Mouse (Mus musculus): ENCODE data around the gene Scube1.
A peak's percentile ranks its signal among the peaks of the same experiment; 100 is the strongest.

Gene Scube1

GRCm38 (mm10) chr15:83724886-83725269 is at the start of gene Scube1:
TSS of gene Scube1 (minus strand) at chr15:83725021.
- DNase-seq: peak; percentile 40

GRCm38 (mm10) chr15:83772953-83773352 is 48.1 kb upstream of the Scube1 start:
- peak; percentile 18 for DNase-seq

DNA sequence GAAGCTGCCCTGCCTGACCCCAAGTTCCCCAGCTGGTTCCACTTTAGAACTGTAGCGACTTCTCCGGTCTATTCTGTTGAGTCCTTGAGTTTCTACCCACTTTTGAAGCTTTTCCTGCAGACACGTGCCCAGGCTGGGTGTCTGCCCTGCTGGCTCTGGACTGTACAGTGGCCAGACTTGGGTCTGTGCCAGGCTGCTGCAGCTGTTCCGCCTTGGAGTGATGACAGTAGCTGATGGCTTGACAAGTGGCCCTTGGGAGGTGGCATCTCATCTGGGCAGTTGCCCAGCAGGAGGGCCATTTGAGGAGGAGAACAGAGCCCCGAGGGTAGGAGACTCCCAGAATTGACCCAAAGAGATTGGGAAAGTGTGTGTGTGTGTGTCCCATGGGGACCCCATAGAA is 47.6 kb upstream of the Scube1 start:
- DNase-seq: peak; percentile 20

- DNase-seq: peak; percentile 67
These were observed 46.7 kb upstream of the Scube1 start for GRCm38 (mm10) chr15:83771346-83772053.

GRCm38 (mm10) chr15:83765388-83766029 is 40.7 kb upstream of the Scube1 start:
- DNase-seq: no peak

DNA sequence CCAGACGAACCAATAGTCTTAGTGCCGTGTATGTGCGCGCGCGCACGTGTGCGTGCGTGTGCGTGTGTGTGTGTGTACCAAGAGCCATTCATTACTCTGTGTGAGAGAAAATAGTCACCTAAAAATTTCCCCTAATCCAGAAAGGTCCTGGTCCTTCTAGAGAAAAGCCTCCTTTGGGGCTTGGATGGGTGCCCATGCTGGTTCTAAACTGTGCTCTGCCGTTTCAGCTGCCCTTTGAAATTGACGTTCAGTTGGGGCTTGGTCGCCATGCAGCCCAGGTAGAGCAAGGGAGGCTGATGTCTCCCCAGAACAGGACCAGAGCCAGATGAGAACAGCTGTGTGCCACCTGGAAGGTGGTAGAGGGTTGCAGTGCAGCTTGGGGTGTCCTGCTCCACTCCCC is 36.7 kb upstream of the Scube1 start:
- no peak for DNase-seq

DNA sequence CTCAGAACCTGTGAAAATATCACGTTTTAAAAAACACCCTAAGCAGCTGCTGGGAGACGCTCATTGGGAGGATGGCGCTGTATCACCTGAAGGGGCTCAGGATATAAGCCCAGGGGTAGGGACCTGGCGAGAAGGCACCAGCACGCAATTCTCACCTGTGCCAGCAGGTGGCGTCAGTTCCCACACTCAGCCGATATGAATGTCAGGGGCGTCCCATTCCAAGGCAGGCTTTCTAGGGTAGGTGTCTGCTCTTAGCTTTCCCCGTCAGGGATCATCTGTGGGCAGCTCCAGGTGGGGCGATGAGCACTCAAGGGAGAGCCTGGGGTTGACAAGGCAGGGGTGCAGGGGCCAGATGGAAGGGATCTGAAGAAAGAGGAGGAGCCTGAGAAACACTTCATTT is 35.9 kb upstream of the Scube1 start:
- DNase-seq: no peak

DNA sequence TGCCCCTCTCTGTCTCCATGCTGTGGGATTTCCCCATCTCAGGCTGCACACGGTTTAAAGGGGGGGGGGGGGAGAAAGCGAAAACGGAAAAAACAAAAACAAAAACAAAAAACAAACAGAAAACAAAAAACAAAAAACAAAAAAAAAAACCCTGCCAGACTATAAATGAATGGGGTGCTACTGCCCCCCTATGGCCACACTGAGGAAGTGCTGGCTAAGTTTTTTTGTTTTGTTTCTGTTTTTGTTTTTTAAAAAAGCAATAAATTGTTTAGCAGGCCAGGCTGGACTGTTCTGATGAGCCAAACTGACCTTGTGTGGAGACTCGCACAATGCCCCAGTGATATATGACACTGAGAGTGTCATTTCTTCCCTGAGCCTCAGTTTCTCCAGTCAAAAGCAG is 34.1 kb upstream of the Scube1 start:
- DNase-seq: no peak

DNA sequence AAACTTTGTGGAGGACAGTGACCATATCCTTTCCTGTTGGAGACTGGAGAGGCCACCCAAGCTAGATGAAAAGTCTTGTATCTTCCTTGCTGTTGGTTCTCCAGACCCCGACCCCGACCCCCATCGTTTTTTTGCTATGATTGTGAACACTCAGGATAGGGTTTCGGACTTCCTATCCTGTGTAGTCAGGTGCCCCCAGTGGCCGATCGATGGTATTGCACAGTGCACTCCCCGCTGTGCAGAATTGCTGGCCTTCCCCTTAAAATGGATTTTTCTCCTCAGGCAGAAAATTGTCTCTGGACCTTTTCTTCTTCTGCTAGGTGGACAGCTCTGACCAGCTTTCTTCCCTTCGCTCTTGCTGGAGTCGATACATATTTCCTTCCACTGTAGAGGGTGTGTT is 31.9 kb upstream of the Scube1 start:
- no peak for DNase-seq

DNA sequence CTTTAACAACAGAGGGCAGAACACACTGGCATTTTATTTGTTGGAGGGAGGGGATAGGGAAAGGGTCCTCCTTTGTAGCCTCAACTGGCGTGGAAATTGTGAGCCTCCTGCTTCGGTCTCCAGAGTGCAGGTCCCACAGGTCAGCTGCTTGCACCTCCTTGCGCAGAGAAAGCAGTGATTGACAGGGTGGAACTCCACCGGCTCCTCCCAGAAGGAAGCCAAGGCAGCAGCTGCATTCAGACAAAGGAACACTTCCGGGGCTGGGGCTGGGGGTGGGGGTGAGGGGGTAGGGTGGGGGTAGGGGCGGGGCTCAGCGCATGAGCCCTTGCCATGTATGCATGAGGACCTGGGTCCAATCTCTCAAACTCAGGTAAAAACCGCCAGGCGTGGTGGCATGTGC is 24.6 kb upstream of the Scube1 start:
- no peak for DNase-seq

DNA sequence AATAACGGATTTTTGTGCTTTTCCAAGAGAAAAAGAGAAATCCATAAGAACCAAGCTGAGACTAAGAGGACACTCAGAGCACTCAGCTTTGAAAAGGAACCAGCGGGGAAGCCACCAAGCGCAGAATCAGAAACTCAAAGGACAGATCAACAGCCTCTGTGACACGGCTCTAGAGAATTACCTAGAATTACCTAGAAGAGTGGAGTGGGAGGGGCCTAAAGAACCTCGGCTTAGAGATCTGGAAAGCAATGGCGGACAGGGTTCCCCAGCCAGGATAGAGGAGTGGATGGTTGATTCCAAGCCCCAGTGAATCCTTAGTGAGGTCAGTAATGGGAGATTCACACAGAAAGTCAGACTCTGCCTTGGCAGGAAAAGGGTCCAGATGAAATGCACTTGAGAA is 24.2 kb upstream of the Scube1 start:
- no peak for DNase-seq

- no peak for DNase-seq
These were observed 21.5 kb upstream of the Scube1 start for GRCm38 (mm10) chr15:83746311-83746710.

GRCm38 (mm10) chr15:83742018-83742417 is 17.2 kb upstream of the Scube1 start:
- DNase-seq: no peak

GRCm38 (mm10) chr15:83740676-83741422 is 16.0 kb upstream of the Scube1 start:
- no peak for DNase-seq

- no peak for DNase-seq
These were observed 2.8 kb upstream of the Scube1 start for GRCm38 (mm10) chr15:83727626-83728025.

DNA sequence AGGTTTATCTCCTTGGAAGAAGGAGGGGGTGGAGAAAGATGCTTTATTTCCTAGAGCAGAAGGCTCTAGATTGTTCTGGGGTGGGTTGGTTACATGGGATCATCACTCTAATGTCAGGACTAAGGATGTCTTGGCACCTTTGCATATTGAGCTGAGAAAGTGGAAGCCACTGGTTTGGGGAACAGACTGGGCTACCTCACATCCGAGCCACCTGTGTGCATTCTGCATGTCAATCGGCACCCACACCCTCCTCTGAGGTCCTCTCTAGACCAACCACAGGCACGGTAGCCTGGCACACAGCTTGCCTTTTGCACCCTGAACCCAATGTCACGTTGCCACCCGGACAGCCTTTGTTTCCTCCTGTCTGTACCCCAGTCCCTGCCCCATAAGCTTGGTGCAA is 1.9 kb upstream of the Scube1 start:
- DNase-seq: no peak

DNA sequence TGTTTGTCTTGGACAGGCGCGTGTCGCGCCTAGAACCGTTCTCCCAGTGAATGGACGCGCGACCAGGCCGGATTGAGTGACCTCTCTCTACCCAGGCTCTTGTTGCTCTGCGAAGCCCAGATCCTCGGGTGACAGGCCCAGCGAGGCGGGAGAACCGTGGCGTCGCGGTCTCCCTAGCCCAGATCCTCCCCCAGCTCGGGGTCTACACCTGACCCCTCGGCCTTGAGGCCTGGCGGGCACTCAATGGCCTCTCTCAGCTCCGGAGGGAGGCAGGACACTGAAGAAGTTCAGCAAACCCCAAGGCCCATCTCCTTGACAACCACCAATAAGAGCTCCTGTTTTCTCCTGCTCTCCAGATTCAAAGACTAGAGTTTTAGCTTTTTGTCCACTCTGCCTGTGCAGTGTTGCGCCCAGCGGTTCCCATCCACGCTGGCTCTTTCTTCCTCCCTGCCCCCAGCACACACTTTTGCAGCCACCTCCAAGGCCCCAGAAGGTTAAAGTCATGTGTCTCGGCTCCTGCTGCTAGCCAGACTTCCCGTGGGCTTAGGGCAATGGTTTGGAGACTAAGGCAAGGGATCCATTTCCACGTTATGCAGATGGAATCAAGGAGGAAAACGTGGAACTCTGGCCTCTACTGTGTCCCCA is 857 bp upstream of the Scube1 start:
- no peak for DNase-seq

- no peak for DNase-seq
These were observed 498 bp downstream of the Scube1 start for GRCm38 (mm10) chr15:83724160-83724885.

DNA sequence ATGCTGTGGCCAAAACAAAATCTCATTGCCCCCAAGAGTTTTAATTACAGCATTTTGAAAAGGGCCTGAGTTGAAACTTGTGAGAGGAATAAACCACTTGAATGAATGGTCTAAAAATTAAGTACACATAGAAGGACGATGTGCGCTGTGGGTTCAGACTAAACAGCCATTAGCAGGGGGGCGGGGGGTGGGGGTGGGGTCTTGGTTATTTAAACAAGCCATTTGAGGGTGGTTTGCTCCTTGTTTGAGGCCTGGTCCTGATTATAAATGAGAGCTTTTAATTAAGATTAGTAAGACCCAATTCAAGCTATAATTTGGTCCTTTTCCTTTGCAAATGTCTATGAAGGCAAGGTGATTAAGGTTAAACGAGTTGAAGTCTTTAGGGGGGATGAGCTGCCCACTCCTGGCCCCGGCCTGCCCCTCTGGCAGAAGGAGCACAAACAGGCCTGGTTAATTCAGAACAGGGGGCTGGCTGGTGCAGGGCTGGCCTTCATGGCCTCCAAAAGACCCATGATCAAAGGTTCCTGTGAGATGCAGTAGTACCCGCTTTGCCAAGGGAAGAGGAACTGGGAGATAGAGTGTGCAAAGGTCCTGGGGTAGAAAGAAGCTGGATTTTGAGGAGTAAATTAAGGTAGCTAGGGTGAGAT is 9.1 kb downstream of the Scube1 start:
- no peak for DNase-seq

DNA sequence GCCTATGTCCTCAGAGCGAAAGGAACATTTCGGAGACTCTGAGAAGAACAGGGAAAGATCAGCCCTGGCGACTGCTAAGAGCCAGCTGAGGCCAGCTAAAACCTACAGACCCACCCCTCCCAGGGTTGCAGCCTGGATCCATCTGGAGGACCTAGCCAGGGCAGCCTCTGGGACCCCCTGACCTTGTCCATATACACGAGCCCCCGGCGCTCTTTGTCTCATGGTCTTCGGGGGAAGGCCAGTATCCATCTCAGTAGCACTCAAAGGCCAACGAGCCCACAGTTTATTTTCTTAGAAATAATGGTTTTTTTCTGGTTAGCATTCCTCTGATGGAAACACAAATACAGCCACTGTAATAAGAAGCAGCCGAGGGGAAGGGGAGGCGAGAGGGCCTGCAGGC is 12.0 kb downstream of the Scube1 start:
- DNase-seq: no peak

DNA sequence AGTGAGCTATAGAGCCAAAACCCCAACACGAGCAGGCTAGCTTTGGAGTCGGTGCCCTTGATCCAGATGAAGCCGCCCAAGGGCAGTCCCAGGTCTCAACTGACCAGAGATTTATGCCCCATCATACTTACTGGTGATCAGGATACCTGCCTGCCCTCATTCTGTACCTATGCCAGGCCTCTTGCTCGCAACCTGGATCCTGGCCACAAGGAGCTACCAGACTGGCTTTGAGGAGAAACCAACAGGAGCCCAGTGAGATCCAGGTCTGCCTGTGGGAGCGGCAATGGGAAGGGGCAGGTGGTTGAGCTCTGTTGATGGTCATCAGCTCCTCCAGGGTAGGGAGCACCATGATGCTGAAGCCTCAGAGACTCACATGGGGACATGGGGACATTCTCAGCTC is 12.5 kb downstream of the Scube1 start:
- no peak for DNase-seq
